Mouse (Mus musculus) heart, embryonic 11.5 days (tissue): Measurements from ENCODE around the gene Dnajc5. TPM values are rescaled to one million over a fixed set of nuclear protein-coding genes. Genes with fewer than 3 reads are reported as not detected.

ENCODE experiments used
- ATAC-seq: fragments of 200-750 bp; cut with Nextera tagmentation; replicated peaks from 2 replicates; pipeline ENCODE4 v1.8.0; 2017; ENCODE audit warnings: moderate library complexity; ENCODE audit not compliant: insufficient number of reproducible peaks, low FRiP score, low TSS enrichment
- H3K27ac ChIP-seq: fragments of 300-500 bp; sonication (generic); 2 replicates; pipeline ENCODE4 v1.5.1; 2014; ENCODE audit warnings: mild to moderate bottlenecking, low read depth, low read length
- H3K27me3 ChIP-seq: fragments of 300-500 bp; sonication (generic); 2 replicates; pipeline ENCODE4 v1.6.1; 2014; ENCODE audit warnings: mild to moderate bottlenecking, low read length, mixed read lengths; ENCODE audit not compliant: control insufficient read depth, insufficient read depth
- H3K36me3 ChIP-seq: fragments of 300-500 bp; sonication (generic); 2 replicates; pipeline ENCODE4 v1.6.1; 2014; ENCODE audit warnings: mild to moderate bottlenecking, low read length, moderate library complexity, mixed read lengths; ENCODE audit not compliant: control insufficient read depth, insufficient read depth
- H3K4me1 ChIP-seq: fragments of 300-500 bp; sonication (generic); 2 replicates; pipeline ENCODE4 v1.6.1; 2014; ENCODE audit warnings: low read length; ENCODE audit not compliant: control insufficient read depth, insufficient read depth
- H3K4me2 ChIP-seq: fragments of 300-500 bp; sonication (generic); 2 replicates; pipeline ENCODE4 v1.6.1; 2014; ENCODE audit warnings: mild to moderate bottlenecking, moderate library complexity
- H3K4me3 ChIP-seq: fragments of 300-500 bp; sonication (generic); 2 replicates; pipeline ENCODE4 v1.5.1; 2014; ENCODE audit warnings: low read depth, low read length
- H3K9ac ChIP-seq: fragments of 300-500 bp; sonication (generic); 2 replicates; pipeline ENCODE4 v1.6.1; 2014; ENCODE audit warnings: mild to moderate bottlenecking, low read depth, low read length, moderate library complexity
- H3K9me3 ChIP-seq: fragments of 300-500 bp; sonication (generic); replicated peaks from 2 replicates; pipeline ENCODE4 v1.6.1; 2016; ENCODE audit warnings: low read length; ENCODE audit not compliant: control insufficient read depth
- WGBS: fragments of 180-500 bp; shearing (Covaris S2); extraction: QIAGEN DNeasy Blood & Tissue Kit; methylation state at CpG from one replicate; pipeline ENCODE4 v1.1.7; 2014; ENCODE audit not compliant: insufficient replicate concordance; 5-methylcytosine and 5-hydroxymethylcytosine counted together
- polyA plus RNA-seq: library from polyadenylated mRNA; unstranded; fragments of >200 nt; fragmentation: Nextera tagmentation; extraction: Ambion mirVana; gene quantifications from 2 replicates; pipeline ENCODE4 v1.2.1, GENCODE M21; 2014

Dnajc5 gene
- polyA plus RNA-seq, 1 experiment from 2014 or later: 69.0 TPM

- Histone ChIP-seq H3K9me3 (no peaks in the 10 kb centered on the region), H3K4me2 (no peak overlapping the region), H3K4me3 (no peak overlapping the region), H3K27ac (no peak overlapping the region), H3K27me3 (no peaks in the 10 kb centered on the region), H3K4me1 (peaks cover 6% of the 10 kb centered on the region), H3K9ac (no peak overlapping the region), H3K36me3 (peaks cover 3% of the 10 kb centered on the region; the same call in 1 of the 2 replicates)
- no peak for ATAC-seq
- 87% methylated on average over 11 of the region's 11 CpGs for WGBS
Observed at GRCm38 (mm10) chr2:181571941-181572670, 51.8 kb downstream of the Dnajc5 start.

GRCm38 (mm10) chr2:181572921-181573920, 52.9 kb downstream of the Dnajc5 start:
- WGBS: 88% methylated on average over 15 of the region's 15 CpGs

GRCm38 (mm10) chr2:181573961-181574360, 53.7 kb downstream of the Dnajc5 start:
- no peak overlapping the region for H3K9ac ChIP-seq
- no peak for ATAC-seq
- H3K27ac ChIP-seq: no peak overlapping the region
- H3K4me1 ChIP-seq: peaks cover 20% of the 10 kb centered on the region
- H3K9me3 ChIP-seq: no peaks in the 10 kb centered on the region
- H3K27me3 ChIP-seq: no peaks in the 10 kb centered on the region
- 87% methylated on average over 9 of the region's 9 CpGs for WGBS
- H3K36me3 ChIP-seq: peaks cover 3% of the 10 kb centered on the region; the same call in 1 of the 2 replicates
- no peak overlapping the region for H3K4me2 ChIP-seq
- no peak overlapping the region for H3K4me3 ChIP-seq

More at GRCm38 (mm10) chr2:181572921-181573920, 52.9 kb downstream of the Dnajc5 start:
- no peak for ATAC-seq
- Histone ChIP-seq H3K27me3 (no peaks in the 10 kb centered on the region), H3K4me3 (no peak overlapping the region), H3K9me3 (no peaks in the 10 kb centered on the region), H3K9ac (no peak overlapping the region), H3K4me2 (no peak overlapping the region), H3K27ac (no peak overlapping the region), H3K36me3 (peaks cover 3% of the 10 kb centered on the region; the same call in 1 of the 2 replicates), H3K4me1 (peaks cover 13% of the 10 kb centered on the region)

GRCm38 (mm10) chr2:181574921-181575545, 54.7 kb downstream of the Dnajc5 start:
- no peak overlapping the region for H3K27ac ChIP-seq
- H3K9me3 ChIP-seq: no peaks in the 10 kb centered on the region
- 91% methylated on average over 7 of the region's 7 CpGs for WGBS
- H3K4me1 ChIP-seq: peaks cover 28% of the 10 kb centered on the region
- no peak for ATAC-seq
- H3K9ac ChIP-seq: no peak overlapping the region
- no peak overlapping the region for H3K4me3 ChIP-seq
- no peak overlapping the region for H3K4me2 ChIP-seq
- no peaks in the 10 kb centered on the region for H3K27me3 ChIP-seq
- peaks cover 3% of the 10 kb centered on the region; the same call in 1 of the 2 replicates for H3K36me3 ChIP-seq

GRCm38 (mm10) chr2:181576613-181577012, 56.3 kb downstream of the Dnajc5 start:
- Histone ChIP-seq H3K36me3 (peaks cover 3% of the 10 kb centered on the region; the same call in 1 of the 2 replicates), H3K9ac (no peak overlapping the region), H3K9me3 (no peaks in the 10 kb centered on the region), H3K4me2 (no peak overlapping the region), H3K4me3 (no peak overlapping the region), H3K4me1 (peaks cover 30% of the 10 kb centered on the region), H3K27ac (no peak overlapping the region), H3K27me3 (no peaks in the 10 kb centered on the region)
- no peak for ATAC-seq
- WGBS: 77% methylated on average over 2 of the region's 2 CpGs

GRCm38 (mm10) chr2:181577126-181577525, 56.8 kb downstream of the Dnajc5 start:
- H3K27me3 ChIP-seq: no peaks in the 10 kb centered on the region
- no peak overlapping the region for H3K4me3 ChIP-seq
- H3K4me1 ChIP-seq: peaks cover 30% of the 10 kb centered on the region
- H3K4me2 ChIP-seq: no peak overlapping the region
- 75% methylated on average over 2 of the region's 2 CpGs for WGBS
- H3K9me3 ChIP-seq: no peaks in the 10 kb centered on the region
- H3K36me3 ChIP-seq: peaks cover 3% of the 10 kb centered on the region; the same call in 1 of the 2 replicates
- H3K9ac ChIP-seq: no peak overlapping the region
- ATAC-seq: no peak
- no peak overlapping the region for H3K27ac ChIP-seq

- no peak for ATAC-seq
- 63% methylated on average over 7 of the region's 7 CpGs for WGBS
- H3K27ac ChIP-seq: no peak overlapping the region
- no peaks in the 10 kb centered on the region for H3K27me3 ChIP-seq
- H3K36me3 ChIP-seq: peaks cover 3% of the 10 kb centered on the region; the same call in 1 of the 2 replicates
- no peak overlapping the region for H3K9ac ChIP-seq
- no peaks in the 10 kb centered on the region for H3K9me3 ChIP-seq
- H3K4me1 ChIP-seq: peaks cover 30% of the 10 kb centered on the region
- no peak overlapping the region for H3K4me3 ChIP-seq
- H3K4me2 ChIP-seq: no peak overlapping the region
Observed at GRCm38 (mm10) chr2:181577981-181578581, 57.8 kb downstream of the Dnajc5 start.
